Mouse (Mus musculus) gastrocnemius, postnatal 14 days (tissue): ENCODE data around the gene Maml2. TPM values are rescaled to one million over a fixed set of nuclear protein-coding genes. Genes with fewer than 3 reads are reported as not detected.

Experiments used
- DNase-seq: peaks from one replicate; pipeline ENCODE4 v3.0.0; 2021; ENCODE audit warnings: mixed read lengths
- intact Hi-C: fragments of 180-260 bp; cut with DNase I; formaldehyde crosslinking; loops from one replicate; pipeline ENCODE4 v1.15.1; 2025; ENCODE audit warnings: low total_unique reads
- total RNA-seq, 2 experiments: library from RNA; stranded (reverse); gene quantifications; 2 replicates each; pipeline ENCODE4 v1.2.3; 2021

Maml2 gene
- total RNA-seq, 2 experiments from 2014 or later: 3.9 to 4.9 TPM

GRCm38 (mm10) chr9:13587085-13587933, 289.6 kb downstream of the Maml2 start:
- intact Hi-C loops: no loop called here
- no peak for DNase-seq

DNA sequence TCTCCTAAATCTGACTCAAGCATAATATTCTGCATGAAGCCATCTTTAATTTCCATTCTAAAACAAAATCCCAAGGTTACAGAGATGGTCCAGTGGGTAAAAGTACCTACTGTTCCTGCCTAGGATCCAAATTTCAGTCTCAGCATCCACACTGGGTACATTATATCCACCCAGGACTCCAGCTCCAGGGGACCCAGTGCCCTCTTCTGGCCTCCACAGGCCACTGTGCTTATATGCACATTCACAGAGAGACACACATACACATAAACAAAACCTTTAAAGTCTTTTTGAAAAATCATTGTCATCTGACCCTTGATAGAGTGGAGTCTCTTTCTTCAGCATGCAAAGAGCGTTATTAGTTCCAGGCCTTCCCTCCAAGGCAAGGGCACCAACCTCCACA, 291.0 kb downstream of the Maml2 start:
- intact Hi-C loops: no loop called here
- DNase-seq: no peak

- DNase-seq: peak; percentile 49
- intact Hi-C loops: no loop called here
Observed at GRCm38 (mm10) chr9:13592701-13593100, 294.9 kb downstream of the Maml2 start.

- intact Hi-C loops: no loop called here
- no peak for DNase-seq
Observed at GRCm38 (mm10) chr9:13597736-13598135, 300.0 kb downstream of the Maml2 start.

GRCm38 (mm10) chr9:13598596-13599333, 301.0 kb downstream of the Maml2 start:
- no peak for DNase-seq
- intact Hi-C loops: no loop called here

DNA sequence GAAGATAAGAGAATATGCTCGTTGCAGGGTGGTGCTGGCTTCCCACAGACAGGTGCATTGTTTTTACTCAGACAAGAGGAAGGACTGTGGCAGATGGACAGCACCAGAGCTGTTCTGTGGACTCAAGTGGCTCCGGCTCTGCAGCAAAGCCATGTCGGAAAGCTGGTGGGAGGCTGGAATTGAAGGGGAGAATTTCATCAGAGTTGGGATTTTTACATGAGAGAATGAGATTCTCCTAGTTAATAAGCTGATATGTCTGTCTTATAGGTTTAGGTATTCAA, 301.5 kb downstream of the Maml2 start:
- intact Hi-C loops: no loop called here

DNA sequence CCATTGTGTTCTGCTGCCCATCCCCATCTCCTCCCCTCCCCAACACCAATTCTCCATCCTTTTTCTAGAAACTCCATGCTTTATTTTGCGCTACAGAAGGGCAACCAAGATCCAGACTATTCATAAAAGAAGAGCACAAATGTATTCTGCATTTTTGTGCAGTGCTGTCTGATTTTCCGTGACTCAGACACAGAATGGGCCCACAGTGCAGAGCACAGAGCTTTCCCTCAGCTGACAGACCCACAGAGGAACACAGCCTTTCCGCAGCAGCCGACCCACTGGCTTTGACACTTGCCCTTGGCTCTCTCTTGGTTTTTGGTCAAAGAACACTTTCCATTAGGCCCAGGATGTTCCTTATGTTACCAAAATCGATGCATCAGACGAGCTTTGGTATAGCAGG, 302.0 kb downstream of the Maml2 start:
- no peak for DNase-seq
- intact Hi-C loops: no loop called here

More for the DNA sequence above, 301.5 kb downstream of the Maml2 start:
- DNase-seq: no peak

DNA sequence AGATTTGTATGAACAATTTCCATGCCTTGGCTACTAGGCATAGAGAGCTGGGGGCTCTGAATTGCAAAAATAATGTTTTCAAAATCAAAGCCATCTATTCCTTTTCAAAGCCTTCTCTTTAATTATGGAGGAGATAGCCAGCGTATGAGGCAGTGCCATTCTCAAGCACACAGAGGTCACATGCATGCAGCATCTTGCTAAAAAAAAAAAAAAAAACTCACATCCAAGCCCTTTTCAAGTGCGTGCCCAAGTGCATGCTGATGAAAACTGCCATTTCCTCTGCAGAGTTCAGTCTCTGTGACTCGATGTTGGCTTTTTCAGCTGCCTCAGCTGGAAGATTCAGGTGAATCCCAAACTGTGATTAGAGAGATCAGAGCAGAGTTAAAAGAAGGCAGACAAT, 304.0 kb downstream of the Maml2 start:
- no peak for DNase-seq
- intact Hi-C loops: no loop called here

GRCm38 (mm10) chr9:13603533-13604143, 305.9 kb downstream of the Maml2 start:
- intact Hi-C loops: no loop called here
- DNase-seq: no peak

DNA sequence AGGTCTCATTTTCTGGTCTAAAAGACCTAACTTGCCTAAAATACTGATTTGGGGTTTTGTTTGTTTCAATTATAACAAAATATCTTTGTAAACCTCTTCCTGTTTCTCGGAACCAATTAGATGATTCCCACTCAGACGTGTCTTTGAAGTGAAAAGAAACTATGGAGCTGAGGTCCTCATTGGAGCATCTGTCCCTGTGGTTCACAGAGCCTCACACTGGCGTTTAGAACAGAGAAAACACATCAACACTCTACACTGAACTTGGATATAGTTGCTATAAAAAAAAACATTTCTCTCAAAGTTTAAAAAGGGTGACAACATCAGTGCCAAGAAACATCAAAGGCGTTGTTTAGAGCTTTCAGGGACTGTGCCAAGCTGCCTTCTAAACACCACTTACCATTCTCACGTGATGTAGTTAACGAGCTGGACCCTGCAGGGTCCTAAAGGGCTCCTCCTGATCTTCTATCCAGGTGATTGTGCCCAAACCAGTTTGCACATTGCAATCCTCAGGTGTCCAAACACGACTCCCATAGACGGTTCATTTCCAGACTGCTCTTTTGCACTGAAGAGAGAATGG, 309.9 kb downstream of the Maml2 start:
- DNase-seq: no peak
- intact Hi-C loops: no loop called here

GRCm38 (mm10) chr9:13608532-13609071, 310.8 kb downstream of the Maml2 start:
- intact Hi-C loops: no loop called here
- no peak for DNase-seq

DNA sequence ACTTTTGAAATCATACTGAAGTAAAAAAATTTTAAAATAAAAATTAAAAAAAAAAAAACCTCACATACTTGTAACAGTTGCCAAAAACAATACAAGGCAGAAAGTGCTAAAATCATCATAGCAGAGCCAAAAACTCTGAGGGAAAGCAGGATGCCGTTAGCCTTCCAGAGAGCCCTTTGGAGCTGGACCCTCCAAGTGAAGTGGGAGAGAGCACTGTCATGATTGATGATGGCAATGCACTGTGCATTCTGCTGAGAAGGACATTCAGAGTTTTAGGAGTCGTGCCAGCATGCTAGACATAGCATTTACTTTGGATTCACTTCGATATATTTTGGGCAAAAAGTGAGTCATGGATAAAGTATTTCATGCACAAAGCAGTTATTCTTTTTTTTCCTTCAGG, 313.8 kb downstream of the Maml2 start:
- intact Hi-C loops: no loop called here
- no peak for DNase-seq

- intact Hi-C loops: no loop called here
- no peak for DNase-seq
Observed at GRCm38 (mm10) chr9:13612371-13612770, 314.6 kb downstream of the Maml2 start.

GRCm38 (mm10) chr9:13613325-13614268, 315.8 kb downstream of the Maml2 start:
- intact Hi-C loops: no loop called here

DNA sequence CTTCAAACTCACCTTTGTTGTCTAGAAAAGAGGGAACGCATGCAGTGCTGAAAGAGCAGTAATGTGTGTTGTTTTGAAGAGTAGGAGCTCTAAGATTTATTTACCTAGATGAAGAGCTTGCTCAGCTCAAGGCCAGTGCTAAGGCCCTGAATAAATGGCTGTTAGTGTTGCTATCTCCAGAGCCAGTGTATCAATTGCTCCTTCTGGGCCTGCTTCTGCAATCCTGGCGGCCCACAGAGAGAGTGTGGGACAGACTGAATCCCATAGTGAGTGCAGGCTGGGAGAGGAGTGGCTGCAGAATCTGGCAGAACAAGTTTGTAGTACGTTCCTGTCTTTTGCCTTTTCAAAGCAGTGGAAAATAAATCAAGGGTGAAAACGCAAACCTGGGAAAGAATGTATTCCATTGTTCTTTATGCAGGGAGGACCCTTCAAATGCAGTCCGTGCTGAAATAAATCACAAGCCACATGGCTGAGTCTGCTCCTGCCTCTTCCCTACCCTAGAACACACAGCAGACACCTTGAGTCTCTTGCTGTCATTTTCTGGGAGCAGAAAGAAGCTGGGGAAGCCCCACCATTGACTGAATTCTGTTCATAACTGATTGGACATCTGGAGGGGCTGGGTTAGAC, 318.7 kb downstream of the Maml2 start:
- intact Hi-C loops: no loop called here

More at GRCm38 (mm10) chr9:13613325-13614268, 315.8 kb downstream of the Maml2 start:
- DNase-seq: no peak

GRCm38 (mm10) chr9:13620794-13621193, 323.0 kb downstream of the Maml2 start:
- intact Hi-C loops: no loop called here
- DNase-seq: no peak

More for the DNA sequence above, 318.7 kb downstream of the Maml2 start:
- no peak for DNase-seq

- no peak for DNase-seq
- intact Hi-C loops: no loop called here
Observed at GRCm38 (mm10) chr9:13621941-13622340, 324.2 kb downstream of the Maml2 start.

- intact Hi-C loops: no loop called here
- DNase-seq: no peak
Observed at GRCm38 (mm10) chr9:13622426-13622825, 324.7 kb downstream of the Maml2 start.
